Mouse (Mus musculus) olfactory bulb, adult 2 months (tissue): Measurements from ENCODE around the gene Myo18a.

ENCODE experiments used
- CTCF ChIP-seq: fragments of 200-500 bp; IDR thresholded peaks from 2 replicates; pipeline ENCODE4 v1.5.1; 2012; ENCODE audit warnings: low read depth, mild to moderate bottlenecking, low read length, moderate library complexity; ENCODE audit not compliant: insufficient read depth
- POLR2A ChIP-seq: fragments of 200-500 bp; IDR thresholded peaks from 2 replicates; pipeline ENCODE4 v1.6.1; 2012; ENCODE audit warnings: mild to moderate bottlenecking, low read depth, low read length, moderate library complexity; ENCODE audit not compliant: insufficient read depth

DNA sequence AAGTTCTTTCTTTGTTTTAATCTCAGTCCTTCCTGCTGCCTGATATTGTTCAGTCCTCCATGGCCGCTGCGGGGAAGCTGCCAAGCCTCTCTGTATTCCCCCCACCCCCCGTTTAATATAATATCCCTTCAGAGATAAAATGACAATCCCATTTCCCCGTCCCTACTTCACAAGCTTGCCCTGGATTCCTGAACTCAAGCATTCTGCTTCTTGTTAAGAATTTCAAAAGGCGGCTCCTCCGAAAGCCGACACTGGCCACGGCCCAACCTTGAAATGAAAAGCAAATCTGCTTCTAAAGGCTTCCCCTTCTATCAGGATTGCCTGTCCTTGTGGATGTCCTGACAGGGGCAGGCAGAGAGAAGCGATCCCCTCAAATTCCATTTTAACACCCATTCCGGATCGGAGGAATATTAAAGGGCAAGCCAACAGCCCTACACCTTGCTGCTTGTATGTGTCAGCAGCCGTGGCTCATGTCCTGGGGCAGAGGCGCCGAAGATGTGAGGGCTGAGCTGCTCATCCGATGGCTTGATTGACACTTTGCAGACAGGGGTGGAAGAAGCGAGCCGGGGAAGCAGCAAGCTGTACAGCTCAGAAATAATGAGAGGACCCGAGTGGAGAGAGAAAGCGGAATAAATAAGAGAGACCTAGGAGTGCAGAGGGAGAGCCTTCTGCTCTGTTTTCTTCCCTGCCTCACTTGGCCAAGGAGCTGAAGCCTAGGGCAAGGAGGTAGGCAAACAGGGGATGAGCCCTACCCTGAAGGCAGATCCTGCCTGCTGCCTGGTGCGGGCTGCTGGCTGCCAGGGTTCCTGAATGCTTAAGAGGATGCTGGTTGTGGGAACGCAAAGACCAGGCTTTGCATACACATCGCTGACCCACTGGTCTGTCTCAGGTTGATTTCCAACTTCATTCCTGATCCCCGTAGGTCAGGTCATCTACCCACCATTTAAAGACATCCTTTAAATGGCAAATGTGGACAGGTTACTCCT lies 134.1 kb downstream of the Myo18a start:
- no peak for TF ChIP-seq CTCF
- no peak for TF ChIP-seq POLR2A
